Mouse (Mus musculus) gonadal fat pad, adult 2 months (tissue): ENCODE results near the gene Kdelc2. TPM values are rescaled to one million over a fixed set of nuclear protein-coding genes. Genes with fewer than 3 reads are reported as not detected.

Source experiments
- DNase-seq: peaks from one replicate; pipeline ENCODE4 v3.0.0-alpha.2; 2012; ENCODE audit warnings: low read depth
- polyA plus RNA-seq: library from polyadenylated mRNA; depleted of rRNA; stranded (reverse); fragments of >200 nt; gene quantifications from 2 replicates; pipeline ENCODE4 v1.2.3, GENCODE M21; 2012

Gene Kdelc2
- polyA plus RNA-seq, 1 experiment: 5.8 TPM

GRCm38 (mm10) chr9:53384873-53385272 is 1.0 kb downstream of the Kdelc2 start:
- no peak for DNase-seq

GRCm38 (mm10) chr9:53387431-53387830 is 3.6 kb downstream of the Kdelc2 start:
- no peak for DNase-seq

- no peak for DNase-seq
Observed at GRCm38 (mm10) chr9:53389109-53389508, 5.3 kb downstream of the Kdelc2 start.

- DNase-seq: no peak
Observed at GRCm38 (mm10) chr9:53390136-53390535, 6.3 kb downstream of the Kdelc2 start.

GRCm38 (mm10) chr9:53397685-53398387 is 14.0 kb downstream of the Kdelc2 start:
- DNase-seq: no peak

- no peak for DNase-seq
Observed at GRCm38 (mm10) chr9:53398388-53398700, 14.5 kb downstream of the Kdelc2 start.

GRCm38 (mm10) chr9:53399537-53399936 is 15.7 kb downstream of the Kdelc2 start:
- no peak for DNase-seq

- DNase-seq: no peak
Observed at GRCm38 (mm10) chr9:53400696-53401095, 16.9 kb downstream of the Kdelc2 start.

GRCm38 (mm10) chr9:53401146-53401545 is 17.3 kb downstream of the Kdelc2 start:
- no peak for DNase-seq

GRCm38 (mm10) chr9:53402291-53402711 is 18.5 kb downstream of the Kdelc2 start, which contains the start of gene 4930550C14Rik:
Gene 4930550C14Rik (plus strand): TSS chr9:53402325.
- DNase-seq: no peak

GRCm38 (mm10) chr9:53402991-53403390 is 19.2 kb downstream of the Kdelc2 start:
- DNase-seq: no peak

- no peak for DNase-seq
Observed at GRCm38 (mm10) chr9:53404050-53404752, 20.4 kb downstream of the Kdelc2 start.

- DNase-seq: no peak
Observed at GRCm38 (mm10) chr9:53404753-53405722, 21.2 kb downstream of the Kdelc2 start.

- no peak for DNase-seq
Observed at GRCm38 (mm10) chr9:53408548-53408947, 24.7 kb downstream of the Kdelc2 start.

- no peak for DNase-seq
Observed at GRCm38 (mm10) chr9:53408953-53409361, 25.1 kb downstream of the Kdelc2 start.

- DNase-seq: no peak
Observed at GRCm38 (mm10) chr9:53409427-53409826, 25.6 kb downstream of the Kdelc2 start.

GRCm38 (mm10) chr9:53422133-53422896 is 38.5 kb downstream of the Kdelc2 start:
- DNase-seq: no peak

GRCm38 (mm10) chr9:53426726-53427125 is 42.9 kb downstream of the Kdelc2 start:
- no peak for DNase-seq

- DNase-seq: no peak
Observed at GRCm38 (mm10) chr9:53427638-53428037, 43.8 kb downstream of the Kdelc2 start.

- no peak for DNase-seq
Observed at GRCm38 (mm10) chr9:53435830-53436570, 52.2 kb downstream of the Kdelc2 start.

- DNase-seq: no peak
Observed at GRCm38 (mm10) chr9:53450609-53451008, 66.8 kb downstream of the Kdelc2 start.
